Mouse (Mus musculus) MEL (cell line): ENCODE results near the gene Gm49336. TPM values are rescaled to one million over a fixed set of nuclear protein-coding genes. Genes with fewer than 3 reads are reported as not detected.

Experiments used
- DNase-seq: peaks from one replicate; pipeline ENCODE4 v3.0.0; 2011; ENCODE audit warnings: low read depth, low spot score
- H3K27ac ChIP-seq: 2 replicates; pipeline ENCODE4 v1.5.1; 2012; ENCODE audit warnings: low read depth, mild to moderate bottlenecking, control low read depth, low read length, moderate library complexity; ENCODE audit not compliant: control insufficient read depth
- H3K27me3 ChIP-seq, 2 experiments: fragments of 150-350 bp in 1 of 2; sonication (generic) in 1 of 2; 2 replicates each; pipeline ENCODE4 v1.6.1; 2012; ENCODE audit warnings: low read length in 2 of 2, mild to moderate bottlenecking in 2 of 2, improper control_type of control experiment in 1 of 2, moderate library complexity in 1 of 2; ENCODE audit not compliant: insufficient read depth in 2 of 2, control insufficient read depth in 1 of 2
- H3K36me3 ChIP-seq, 2 experiments: 2 replicates each; pipeline ENCODE4 v1.6.1; 2012 to 2014; ENCODE audit warnings: low read length in 2 of 2, improper control_type of control experiment in 1 of 2, inconsistent platforms in 1 of 2, mild to moderate bottlenecking in 1 of 2; ENCODE audit not compliant: insufficient read depth in 2 of 2, control insufficient read depth in 1 of 2
- H3K4me1 ChIP-seq, 2 experiments: fragments of 150-350 bp in 1 of 2; sonication (generic) in 1 of 2; 2 replicates each; pipeline ENCODE4 v1.6.1; 2012; ENCODE audit warnings: low read length in 2 of 2, improper control_type of control experiment in 1 of 2, mild to moderate bottlenecking in 1 of 2; ENCODE audit not compliant: insufficient read depth in 2 of 2, control insufficient read depth in 1 of 2
- H3K4me3 ChIP-seq, 2 experiments: fragments of 150-350 bp in 1 of 2; sonication (generic) in 1 of 2; 2 replicates each; pipeline ENCODE4 v1.5.1; 2012; ENCODE audit warnings: low read depth in 2 of 2, low read length in 2 of 2, mild to moderate bottlenecking in 2 of 2, moderate library complexity in 2 of 2, control low read depth in 1 of 2, improper control_type of control experiment in 1 of 2; ENCODE audit not compliant: control insufficient read depth in 1 of 2, insufficient read depth in 1 of 2
- H3K79me2 ChIP-seq: 2 replicates; pipeline ENCODE4 v1.6.1; 2012; ENCODE audit warnings: mild to moderate bottlenecking, low read length, moderate library complexity; ENCODE audit not compliant: control insufficient read depth, poor library complexity, insufficient read depth
- H3K9ac ChIP-seq: 2 replicates; pipeline ENCODE4 v1.6.1; 2012; ENCODE audit warnings: low read depth, mild to moderate bottlenecking, control low read depth, low read length, moderate library complexity; ENCODE audit not compliant: control insufficient read depth, poor library complexity, severe bottlenecking
- H3K9me3 ChIP-seq: fragments of 150-350 bp; sonication (generic); replicated peaks from 2 replicates; pipeline ENCODE4 v1.6.1; 2012; ENCODE audit warnings: mild to moderate bottlenecking, low read length, improper control_type of control experiment, moderate library complexity; ENCODE audit not compliant: insufficient read depth
- CTCF ChIP-seq, 3 experiments: IDR thresholded peaks in 2 of 3; conservative IDR thresholded peaks in 1 of 3; 2 replicates each; pipeline ENCODE4 v1.5.1; 2011 to 2012; ENCODE audit warnings: low read length in 3 of 3, low read depth in 2 of 3, mild to moderate bottlenecking in 2 of 3, improper control_type of control experiment in 1 of 3, inconsistent platforms in 1 of 3, mixed read lengths in 1 of 3, moderate library complexity in 1 of 3; ENCODE audit not compliant: control insufficient read depth in 1 of 3, insufficient read depth in 1 of 3, poor library complexity in 1 of 3, severe bottlenecking in 1 of 3
- E2F4 ChIP-seq: IDR thresholded peaks from 2 replicates; pipeline ENCODE4 v1.6.1; 2011; ENCODE audit warnings: low read depth, low read length, improper control_type of control experiment, borderline replicate concordance
- ELF1 ChIP-seq: IDR thresholded peaks from 2 replicates; pipeline ENCODE4 v1.6.1; 2014; ENCODE audit warnings: low read depth, mild to moderate bottlenecking, inconsistent platforms, low read length, improper control_type of control experiment, moderate library complexity
- EP300 ChIP-seq, 2 experiments: IDR thresholded peaks; 2 replicates each; pipeline ENCODE4 v1.6.1; 2011; ENCODE audit warnings: improper control_type of control experiment in 2 of 2, low read length in 2 of 2, low read depth in 1 of 2, mild to moderate bottlenecking in 1 of 2
- HCFC1 ChIP-seq: IDR thresholded peaks from 2 replicates; pipeline ENCODE4 v1.6.1; 2012; ENCODE audit warnings: low read depth, mild to moderate bottlenecking, inconsistent platforms, low read length, improper control_type of control experiment, moderate library complexity
- KAT2A ChIP-seq: conservative IDR thresholded peaks from 2 replicates; pipeline ENCODE4 v1.6.1; 2012; ENCODE audit warnings: low read depth, low read length, improper control_type of control experiment, inconsistent platforms
- MAFK ChIP-seq: IDR thresholded peaks from 2 replicates; pipeline ENCODE4 v1.6.1; 2011; ENCODE audit warnings: low read depth, mild to moderate bottlenecking, low read length, improper control_type of control experiment, borderline replicate concordance
- MEF2A ChIP-seq: IDR thresholded peaks from 2 replicates; pipeline ENCODE4 v1.6.1; 2014; ENCODE audit warnings: low read depth, mild to moderate bottlenecking, inconsistent platforms, low read length, improper control_type of control experiment; ENCODE audit not compliant: poor library complexity, insufficient replicate concordance, severe bottlenecking; ENCODE audit errors: extremely low read depth
- MXI1 ChIP-seq: IDR thresholded peaks from 2 replicates; pipeline ENCODE4 v1.6.1; 2011; ENCODE audit warnings: mild to moderate bottlenecking, low read depth, low read length, improper control_type of control experiment
- MYB ChIP-seq: IDR thresholded peaks from 2 replicates; pipeline ENCODE4 v1.6.1; 2011; ENCODE audit warnings: mild to moderate bottlenecking, low read depth, low read length, improper control_type of control experiment
- MYC ChIP-seq: IDR thresholded peaks from 2 replicates; pipeline ENCODE4 v1.6.1; 2011; ENCODE audit warnings: low read depth, mild to moderate bottlenecking, low read length, improper control_type of control experiment, moderate library complexity
- NELFE ChIP-seq: IDR thresholded peaks from 2 replicates; pipeline ENCODE4 v1.6.1; 2011; ENCODE audit warnings: low read depth, low read length, improper control_type of control experiment
- NRF1 ChIP-seq: IDR thresholded peaks from 2 replicates; pipeline ENCODE4 v1.6.1; 2014; ENCODE audit warnings: low read depth, mild to moderate bottlenecking, inconsistent platforms, low read length, improper control_type of control experiment, moderate library complexity; ENCODE audit not compliant: poor library complexity, insufficient read depth, severe bottlenecking
- POLR2AphosphoS2 ChIP-seq: IDR thresholded peaks from 2 replicates; pipeline ENCODE4 v1.6.1; 2011; ENCODE audit warnings: low read length, improper control_type of control experiment
- POLR2AphosphoS5 ChIP-seq: IDR thresholded peaks from 2 replicates; pipeline ENCODE4 v1.6.1; 2012; ENCODE audit warnings: low read depth, borderline replicate concordance, mild to moderate bottlenecking, inconsistent platforms, low read length, moderate library complexity, mixed read lengths
- RAD21 ChIP-seq: IDR thresholded peaks from 2 replicates; pipeline ENCODE4 v1.6.1; 2011; ENCODE audit warnings: mild to moderate bottlenecking, low read depth, low read length, improper control_type of control experiment
- RCOR1 ChIP-seq: IDR thresholded peaks from 2 replicates; pipeline ENCODE4 v1.6.1; 2012; ENCODE audit warnings: low read depth, mild to moderate bottlenecking, inconsistent platforms, low read length, improper control_type of control experiment
- SIN3A ChIP-seq: IDR thresholded peaks from 2 replicates; pipeline ENCODE4 v1.6.1; 2012; ENCODE audit warnings: low read length, improper control_type of control experiment, inconsistent platforms
- SMC3 ChIP-seq: IDR thresholded peaks from 2 replicates; pipeline ENCODE4 v1.6.1; 2011; ENCODE audit warnings: low read depth, low read length, improper control_type of control experiment
- TBP ChIP-seq: IDR thresholded peaks from 2 replicates; pipeline ENCODE4 v1.8.0; 2011; ENCODE audit warnings: low read depth, low read length, improper control_type of control experiment
- TCF12 ChIP-seq: IDR thresholded peaks from 2 replicates; pipeline ENCODE4 v1.6.1; 2014; ENCODE audit warnings: low read depth, mild to moderate bottlenecking, inconsistent platforms, low read length, improper control_type of control experiment, moderate library complexity
- UBTF ChIP-seq: IDR thresholded peaks from 2 replicates; pipeline ENCODE4 v1.6.1; 2012; ENCODE audit warnings: low read depth, mild to moderate bottlenecking, inconsistent platforms, low read length, improper control_type of control experiment, moderate library complexity, borderline replicate concordance; ENCODE audit not compliant: insufficient read depth
- USF2 ChIP-seq, 2 experiments: IDR thresholded peaks; 2 replicates each; pipeline ENCODE4 v1.6.1; 2011 to 2012; ENCODE audit warnings: improper control_type of control experiment in 2 of 2, low read length in 2 of 2, borderline replicate concordance in 1 of 2, inconsistent platforms in 1 of 2, low read depth in 1 of 2, mild to moderate bottlenecking in 1 of 2; ENCODE audit not compliant: insufficient read depth in 1 of 2
- ZC3H11A ChIP-seq: IDR thresholded peaks from 2 replicates; pipeline ENCODE4 v1.6.1; 2012; ENCODE audit warnings: low read depth, mild to moderate bottlenecking, inconsistent platforms, low read length, improper control_type of control experiment
- ZNF384 ChIP-seq: IDR thresholded peaks from 2 replicates; pipeline ENCODE4 v1.6.1; 2012; ENCODE audit warnings: low read depth, mild to moderate bottlenecking, inconsistent platforms, low read length, improper control_type of control experiment
- polyA plus RNA-seq, 2 experiments: library from polyadenylated mRNA; stranded (reverse) in 1 of 2; unstranded in 1 of 2; fragments of >175 nt in 1 of 2; fragments of >200 nt in 1 of 2; gene quantifications; 2 replicates each; pipeline versions ENCODE4 v1.2.1 to v1.2.4; 2012; ENCODE audit warnings: low replicate concordance in 2 of 2, low read depth in 1 of 2; ENCODE audit not compliant: insufficient read length in 2 of 2, insufficient read depth in 1 of 2, missing spikeins in 1 of 2
- total RNA-seq: library from RNA; depleted of rRNA; stranded (reverse); fragments of 300-350 nt; gene quantifications from 2 replicates; pipeline ENCODE4 v1.2.3, GENCODE M21; 2012

Gm49336 gene
- total and polyA plus RNA-seq, 3 experiments: 37.1 to 87.9 (median 59.9) TPM

DNA sequence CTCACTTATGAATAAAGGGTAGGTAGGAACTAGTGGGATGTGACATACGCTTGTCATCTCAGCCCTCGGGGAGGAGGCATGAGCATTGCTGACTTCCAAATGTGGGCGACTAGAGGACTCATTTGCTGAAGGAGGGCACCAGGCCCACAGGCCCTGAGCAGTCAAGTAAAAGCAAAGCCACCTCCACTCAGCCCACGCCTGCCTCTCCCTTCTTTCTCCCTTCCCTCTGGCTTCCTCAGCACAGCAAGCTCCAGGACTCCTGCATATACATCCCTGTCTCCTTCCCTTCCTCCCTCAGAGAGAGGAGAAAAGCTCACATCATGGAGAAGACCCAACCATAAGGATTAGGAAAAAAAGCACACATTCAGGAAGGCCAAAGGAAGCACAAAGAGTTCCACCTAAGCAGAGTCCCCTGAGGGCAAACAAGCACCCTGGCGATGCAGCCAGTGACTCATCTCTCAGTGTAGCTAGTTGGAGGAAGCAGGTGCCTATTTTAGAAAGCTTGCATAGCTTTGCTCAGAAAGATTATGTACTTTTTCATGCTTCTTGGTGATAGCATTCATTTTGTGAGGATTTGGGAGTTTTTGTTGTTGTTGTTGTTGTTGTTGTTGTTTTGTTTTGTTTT is 63.0 kb downstream of the Gm49336 start:
- no peak overlapping the region for H3K27ac ChIP-seq
- DNase-seq: no peak
- no peak overlapping the region for H3K9ac ChIP-seq
- H3K4me1 ChIP-seq: no peaks in the 10 kb centered on the region
- no peaks in the 10 kb centered on the region for H3K79me2 ChIP-seq
- H3K9me3 ChIP-seq: no peaks in the 10 kb centered on the region
- H3K4me3 ChIP-seq: no peak overlapping the region
- H3K36me3 ChIP-seq: no peaks in the 10 kb centered on the region
- no peak for TF ChIP-seq KAT2A
- TF ChIP-seq POLR2AphosphoS2: no peak
- no peak for TF ChIP-seq RAD21
- no peak for TF ChIP-seq NRF1
- TF ChIP-seq, all 39 proteins: peak for 0
- H3K27me3 ChIP-seq: no peaks in the 10 kb centered on the region

DNA sequence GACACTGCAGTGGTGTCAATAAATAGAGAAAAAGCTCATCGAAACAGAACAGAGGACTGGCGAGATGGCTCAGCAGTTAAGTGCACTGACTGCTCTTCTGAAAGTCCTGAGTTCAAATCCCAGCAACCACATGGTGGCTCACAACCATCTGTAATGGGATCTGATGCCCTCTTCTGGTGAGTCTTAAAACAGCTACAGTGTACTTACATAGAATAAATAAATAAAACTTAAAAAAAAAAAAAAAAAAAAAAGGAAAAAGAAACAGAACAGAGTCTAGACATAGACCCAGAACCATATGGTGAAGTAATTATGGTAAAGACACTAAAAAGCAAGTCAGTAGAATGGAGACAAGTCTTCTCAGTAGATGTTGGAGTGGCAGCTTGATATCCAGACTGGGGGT is 70.0 kb downstream of the Gm49336 start:
- H3K4me3 ChIP-seq: no peak overlapping the region
- no peak overlapping the region for H3K27ac ChIP-seq
- H3K27me3 ChIP-seq: no peaks in the 10 kb centered on the region; a peak in 2 of 4 replicates
- H3K79me2 ChIP-seq: no peaks in the 10 kb centered on the region; the same call in 1 of the 2 replicates
- H3K9me3 ChIP-seq: no peaks in the 10 kb centered on the region
- H3K9ac ChIP-seq: no peak overlapping the region
- DNase-seq: peak; percentile 24
- peaks cover 0 to 8% of the 10 kb centered on the region in 2 experiments; a peak in 2 of 4 replicates for H3K36me3 ChIP-seq
- peaks cover 3 to 14% of the 10 kb centered on the region in 2 experiments for H3K4me1 ChIP-seq
- no peak for TF ChIP-seq SMC3
- 0 out of 2 replicates have a peak, but pooled peaks have one; percentile 31 for TF ChIP-seq MYC
- TF ChIP-seq RAD21: peak; percentile 5; the same call in 1 of the 2 replicates
- no peak for TF ChIP-seq RCOR1
- TF ChIP-seq NELFE: no peak
- no peak for TF ChIP-seq MAFK
- TF ChIP-seq MEF2A: no peak
- no peak for TF ChIP-seq ELF1
- no peak for TF ChIP-seq EP300 (IDR thresholded peaks at IDR 0.05; ENCODE audit: low read depth in 1 of 2, low read length in 2 of 2)
- no peak for TF ChIP-seq TCF12
- no peak for TF ChIP-seq E2F4
- no peak for TF ChIP-seq USF2 (IDR thresholded peaks at IDR 0.05; ENCODE audit: borderline replicate concordance in 1 of 2, insufficient read depth in 1 of 2, low read depth in 1 of 2, low read length in 2 of 2)
- TF ChIP-seq ZNF384: peak; percentile 79
- no peak for TF ChIP-seq MXI1
- no peak for TF ChIP-seq MYB
- no peak for TF ChIP-seq TBP
- peak in 1 of 3 experiments; percentile 24; a peak in 2 of 6 replicates for TF ChIP-seq CTCF (IDR thresholded peaks at IDR 0.05 in 2 of 3, conservative IDR thresholded peaks at IDR 0.05 in 1 of 3; ENCODE audit: control insufficient read depth in 1 of 3, insufficient read depth in 1 of 3, low read depth in 2 of 3, low read length in 3 of 3, poor library complexity in 1 of 3, severe bottlenecking in 1 of 3)
- TF ChIP-seq ZC3H11A: no peak
- no peak for TF ChIP-seq HCFC1
- TF ChIP-seq POLR2AphosphoS5: no peak
- TF ChIP-seq UBTF: no peak
- TF ChIP-seq SIN3A: no peak
